ENCODE assay signal across 14 mouse cellular contexts in genomic region chr3:23457720-23458119, GRCm38 (mm10).
"Had no signal": no experiment of that assay in that cellular context is flagged by ENCODE, and none has a peak within 500 bp of the region (broad histone marks: within the 10 kb centered on the region; RNA-seq: fewer than 3 reads in every experiment).

No protein-coding gene starts in this region.

- H3K27me3 ChIP-seq: liver, embryonic 12.5 days had no signal

- H3K36me3 ChIP-seq: limb, embryonic 10.5 days; liver, embryonic 12.5 days had no signal

- H3K4me2 ChIP-seq: liver, embryonic 12.5 days; lung, embryonic 14.5 days; midbrain, embryonic 11.5 days had no signal

- H3K4me1 ChIP-seq: limb, embryonic 10.5 days; liver, embryonic 12.5 days had no signal

- H3K9ac ChIP-seq: liver, embryonic 12.5 days; lung, embryonic 14.5 days had no signal

- H3K27ac ChIP-seq: layer of hippocampus, adult 2 months; limb, embryonic 10.5 days; liver, embryonic 12.5 days; stomach, postnatal 0 days had no signal

- H3K9me3 ChIP-seq: limb, embryonic 10.5 days; liver, embryonic 12.5 days had no signal

- H3K4me3 ChIP-seq: layer of hippocampus, adult 2 months; limb, embryonic 10.5 days; liver, embryonic 12.5 days; myocyte had no signal

- ATAC-seq: liver, embryonic 12.5 days had no signal

- DNase-seq: kidney, adult 11 months; kidney, postnatal 10 days; kidney, postnatal 4 days; lung, embryonic 14.5 days; lung, postnatal 10 days; lung, postnatal 4 days; thymus, adult 18-20 months; thymus, postnatal 25 days had no signal
